Mouse (Mus musculus): ENCODE data around the gene Otoa. TPM values are rescaled to one million over a fixed set of nuclear protein-coding genes. Genes with fewer than 3 reads are reported as not detected.

Otoa gene
- polyA plus RNA-seq, 1 experiment, result 0.38 TPM

GRCm38 (mm10) chr7:121211804-121212203 lies 130.4 kb downstream of the Otoa start:
- Histone ChIP-seq H3K27me3 (ENCODE audit: control insufficient read depth, insufficient read depth, low read length) (no peaks in the 10 kb centered on the region), H3K4me1 (ENCODE audit: control insufficient read depth, insufficient read depth, insufficient read length, low read length) (no peaks in the 10 kb centered on the region), H3K4me3 (ENCODE audit: low read depth, low read length) (no peak overlapping the region), H3K36me3 (ENCODE audit: control insufficient read depth, insufficient read depth, low read length) (no peaks in the 10 kb centered on the region), H3K27ac (ENCODE audit: insufficient read depth, low read depth, low read length) (no peak overlapping the region)
- no peak for TF ChIP-seq POLR2A (IDR thresholded peaks at IDR 0.05; ENCODE audit: low read depth, low read length)
- TF ChIP-seq CTCF (IDR thresholded peaks at IDR 0.05; ENCODE audit: extremely low read depth, insufficient read length, insufficient replicate concordance, low read depth, low read length), result no peak
- 70% methylated on average over 4 of the region's 4 CpGs for WGBS

Other genes starting within 250 kb of the Otoa start
- 9.4 and 22.8 TPM in 2 replicates for gene Eef2k, start 238.8 kb upstream of the Otoa start, polyA plus RNA-seq (2012; rRNA removed)
- 6.9 and 10.9 TPM in 2 replicates for gene Polr3e, start 163.9 kb upstream of the Otoa start, polyA plus RNA-seq (2012; rRNA removed)
- 37.1 and 51.7 TPM in 2 replicates for gene Cdr2, start 99.3 kb upstream of the Otoa start, polyA plus RNA-seq (2012; rRNA removed)
- gene Mfsd13b, start 99.1 kb upstream of the Otoa start, polyA plus RNA-seq (2012; rRNA removed), result 0.11 and 0.13 TPM in 2 replicates
- gene Mettl9, start 47.2 kb upstream of the Otoa start, polyA plus RNA-seq (2012; rRNA removed), result 15.2 and 22.6 TPM in 2 replicates
- 0.52 and 0.63 TPM in 2 replicates for gene Igsf6, start 7.1 kb upstream of the Otoa start, polyA plus RNA-seq (2012; rRNA removed)

Data from small intestine, adult 2 months (tissue).